Comparison of ENCODE assay signal across 8 mouse cellular contexts in genomic region chr19:6340524-6341452, GRCm38 (mm10). TPM values are rescaled to one million over a fixed set of nuclear protein-coding genes. Genes with fewer than 3 reads are reported as not detected.
DNase-seq lines count a peak whose midpoint lies in the region; ATAC-seq lines count a peak whose summit lies in the region.

Gene Map4k2, plus strand, starts transcription at chr19:6341135.

- peak within 1 kb of the TSS; percentile 30; the same call in 1 of the 2 replicates for H3K27ac ChIP-seq in hindbrain, embryonic 13.5 days

- DNase-seq in NIH3T3 (ENCODE audit: low read depth) = peak; percentile 93
- peak; percentile 85 to 91 for DNase-seq in cerebellum, postnatal 10 days
- peak; percentile 56 to 67 for DNase-seq in frontal cortex, postnatal 36 days (ENCODE audit: low spot score in 2 of 2)
- DNase-seq in layer of hippocampus, postnatal 36 days = peak; percentile 69 to 78
- peak; percentile 92 for DNase-seq in lung, postnatal 25 days (ENCODE audit: low spot score)
- peak; percentile 90 for DNase-seq in ovary, postnatal 36 days (ENCODE audit: low spot score)
- DNase-seq in thymus, postnatal 14 days = peak; percentile 95

- ATAC-seq in hindbrain, embryonic 13.5 days (ENCODE audit: low FRiP score) = peak; percentile 28

- peak within 1 kb of the TSS; percentile 78 for H3K4me2 ChIP-seq in hindbrain, embryonic 13.5 days

- peaks cover 13% of the 10 kb centered on the region; the same call in 1 of the 2 replicates for H3K27me3 ChIP-seq in hindbrain, embryonic 13.5 days

- 9% methylated on average over 56 of the region's 72 CpGs for WGBS in hindbrain, embryonic 13.5 days

- H3K9ac ChIP-seq in hindbrain, embryonic 13.5 days = peak within 1 kb of the TSS; percentile 79

- H3K36me3 ChIP-seq in hindbrain, embryonic 13.5 days = peaks cover 75% of the 10 kb centered on the region

- peaks cover 38% of the 10 kb centered on the region for H3K4me1 ChIP-seq in hindbrain, embryonic 13.5 days (replicated peaks)

- H3K4me3 ChIP-seq in hindbrain, embryonic 13.5 days = peak within 1 kb of the TSS; percentile 54

- H3K9me3 ChIP-seq in hindbrain, embryonic 13.5 days = no peaks in the 10 kb centered on the region

RNA-seq across cellular contexts. Expression of gene Map4k2, which starts in this region (rescaled TPM):
- polyA plus RNA-seq in hindbrain, embryonic 13.5 days (2015; fragmentation: Nextera tagmentation; extraction: Ambion mirVana) = 17.5 and 17.6 TPM in 2 replicates
- total RNA-seq in layer of hippocampus, postnatal 36 days (2021) = 10 to 100 TPM; 74.9 to 87.7 TPM

Comparison
In these comparisons a context has a peak if more than half of its experiments do, and no peak if none do; other contexts are left out.
1. Peak in every context shown above with its lines: DNase-seq, ATAC-seq, H3K4me3 ChIP-seq and H3K27ac ChIP-seq.